Mouse (Mus musculus) liver, embryonic 14.5 days (tissue): ENCODE results near the gene P2ry2.

Experiments used
- CTCF ChIP-seq: IDR thresholded peaks from 2 replicates; pipeline ENCODE4 v1.5.1; 2016; ENCODE audit warnings: antibody characterized with exemption, low read depth, control low read depth
- EP300 ChIP-seq: IDR thresholded peaks from 2 replicates; pipeline ENCODE4 v1.6.1; 2016; ENCODE audit warnings: antibody characterized with exemption, low read depth

GRCm38 (mm10) chr7:100958426-100958825 is 54.2 kb downstream of the P2ry2 start:
- no peak for TF ChIP-seq EP300
- peak; percentile 52 for TF ChIP-seq CTCF
